Mouse (Mus musculus) intestine, postnatal 0 days (tissue): Measurements from ENCODE around the gene Cdhr4. TPM values are rescaled to one million over a fixed set of nuclear protein-coding genes. Genes with fewer than 3 reads are reported as not detected.

Experiments used
- ATAC-seq: fragments of 200-750 bp; cut with Nextera tagmentation; 2 replicates; pipeline ENCODE4 v1.8.0; 2017; ENCODE audit warnings: mild to moderate bottlenecking, moderate TSS enrichment, moderate library complexity
- H3K27ac ChIP-seq: fragments of 300-500 bp; sonication (generic); 2 replicates; pipeline ENCODE4 v1.5.1; 2014; ENCODE audit warnings: mild to moderate bottlenecking, low read depth, low read length, moderate library complexity
- H3K27me3 ChIP-seq: fragments of 300-500 bp; sonication (generic); replicated peaks from 2 replicates; pipeline ENCODE4 v1.6.1; 2014; ENCODE audit warnings: low read length, mixed read lengths; ENCODE audit not compliant: control insufficient read depth, insufficient read depth
- H3K36me3 ChIP-seq: fragments of 300-500 bp; sonication (generic); 2 replicates; pipeline ENCODE4 v1.6.1; 2014; ENCODE audit warnings: mild to moderate bottlenecking, moderate library complexity; ENCODE audit not compliant: control insufficient read depth, insufficient read depth
- H3K4me1 ChIP-seq: fragments of 300-500 bp; sonication (generic); replicated peaks from 2 replicates; pipeline ENCODE4 v1.6.1; 2014; ENCODE audit warnings: antibody characterized with exemption, low read length, mixed read lengths; ENCODE audit not compliant: control insufficient read depth, insufficient read depth
- H3K4me2 ChIP-seq: fragments of 300-500 bp; sonication (generic); replicated peaks from 2 replicates; pipeline ENCODE4 v1.6.1; 2014; ENCODE audit warnings: low read depth, mild to moderate bottlenecking, moderate library complexity
- H3K4me3 ChIP-seq: fragments of 300-500 bp; sonication (generic); 2 replicates; pipeline ENCODE4 v1.5.1; 2014; ENCODE audit warnings: low read depth, low read length
- H3K9ac ChIP-seq: fragments of 300-500 bp; sonication (generic); 2 replicates; pipeline ENCODE4 v1.6.1; 2014; ENCODE audit warnings: mild to moderate bottlenecking, low read depth, low read length
- H3K9me3 ChIP-seq: fragments of 300-500 bp; sonication (generic); 2 replicates; pipeline ENCODE4 v1.6.1; 2016; ENCODE audit warnings: mixed run types; ENCODE audit not compliant: control insufficient read depth
- CTCF ChIP-seq: sonication (generic); IDR thresholded peaks from 2 replicates; pipeline ENCODE4 v1.5.1; 2016; ENCODE audit warnings: low read depth, mild to moderate bottlenecking, control low read depth, antibody characterized with exemption, moderate library complexity
- WGBS: fragments of 180-500 bp; shearing (Covaris S2); extraction: QIAGEN DNeasy Blood & Tissue Kit; methylation state at CpG from one replicate; pipeline ENCODE4 v1.1.7; 2014; 5-methylcytosine and 5-hydroxymethylcytosine counted together
- polyA plus RNA-seq: library from polyadenylated mRNA; unstranded; fragments of >200 nt; fragmentation: Nextera tagmentation; extraction: Ambion mirVana; gene quantifications from 2 replicates; pipeline ENCODE4 v1.2.1, GENCODE M21; 2015

Gene Cdhr4
- polyA plus RNA-seq, 1 experiment from 2014 or later, result 1.6 TPM

DNA sequence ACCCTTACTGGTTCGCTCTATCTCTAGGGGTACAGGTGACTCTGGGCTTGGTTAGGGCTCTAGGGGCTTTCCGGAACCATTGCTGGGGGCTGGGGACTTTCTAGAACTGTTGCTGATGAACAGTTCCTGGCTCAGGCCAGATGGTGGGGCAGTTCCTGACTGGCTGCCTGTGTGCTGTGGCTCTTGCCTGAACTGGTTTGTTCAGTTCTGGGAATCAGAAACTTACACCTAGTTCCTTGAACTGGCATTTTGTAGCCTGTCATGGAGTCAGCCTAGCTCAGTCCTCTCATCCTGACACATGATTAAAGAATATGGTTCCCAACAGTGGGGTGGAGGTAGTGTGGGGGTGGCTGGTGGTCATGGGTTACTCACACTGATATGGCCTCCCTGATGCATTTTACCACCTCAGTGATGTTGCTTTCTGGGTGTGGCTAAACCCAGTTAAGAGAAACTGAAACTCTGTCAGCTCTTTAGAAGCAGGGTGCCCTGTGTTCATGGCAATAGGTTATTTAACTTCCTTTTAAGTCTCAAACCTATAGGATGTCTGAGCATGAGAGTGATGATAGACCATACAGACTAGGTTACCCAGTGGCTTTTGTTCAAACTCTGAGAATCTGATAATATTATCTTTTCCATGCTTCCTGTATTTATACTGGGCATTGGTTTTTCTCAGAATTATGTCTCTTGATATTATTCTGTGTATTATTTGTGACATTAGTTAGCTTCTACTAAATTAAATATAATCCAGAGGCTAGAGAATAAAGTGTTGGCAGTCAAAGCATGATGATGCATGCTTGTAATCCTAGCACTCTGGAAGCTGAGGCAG lies 43.2 kb downstream of the Cdhr4 start:
- WGBS, result 83% methylated on average over 2 of the region's 2 CpGs
- TF ChIP-seq CTCF, result peak; percentile 61
- Histone ChIP-seq H3K4me3 (no peak overlapping the region), H3K27ac (peak overlapping the region; percentile 73), H3K9ac (no peak overlapping the region), H3K9me3 (no peaks in the 10 kb centered on the region), H3K4me2 (no peak overlapping the region), H3K36me3 (peaks cover 52% of the 10 kb centered on the region), H3K27me3 (no peaks in the 10 kb centered on the region), H3K4me1 (no peaks in the 10 kb centered on the region)
- ATAC-seq, result peak; percentile 88

DNA sequence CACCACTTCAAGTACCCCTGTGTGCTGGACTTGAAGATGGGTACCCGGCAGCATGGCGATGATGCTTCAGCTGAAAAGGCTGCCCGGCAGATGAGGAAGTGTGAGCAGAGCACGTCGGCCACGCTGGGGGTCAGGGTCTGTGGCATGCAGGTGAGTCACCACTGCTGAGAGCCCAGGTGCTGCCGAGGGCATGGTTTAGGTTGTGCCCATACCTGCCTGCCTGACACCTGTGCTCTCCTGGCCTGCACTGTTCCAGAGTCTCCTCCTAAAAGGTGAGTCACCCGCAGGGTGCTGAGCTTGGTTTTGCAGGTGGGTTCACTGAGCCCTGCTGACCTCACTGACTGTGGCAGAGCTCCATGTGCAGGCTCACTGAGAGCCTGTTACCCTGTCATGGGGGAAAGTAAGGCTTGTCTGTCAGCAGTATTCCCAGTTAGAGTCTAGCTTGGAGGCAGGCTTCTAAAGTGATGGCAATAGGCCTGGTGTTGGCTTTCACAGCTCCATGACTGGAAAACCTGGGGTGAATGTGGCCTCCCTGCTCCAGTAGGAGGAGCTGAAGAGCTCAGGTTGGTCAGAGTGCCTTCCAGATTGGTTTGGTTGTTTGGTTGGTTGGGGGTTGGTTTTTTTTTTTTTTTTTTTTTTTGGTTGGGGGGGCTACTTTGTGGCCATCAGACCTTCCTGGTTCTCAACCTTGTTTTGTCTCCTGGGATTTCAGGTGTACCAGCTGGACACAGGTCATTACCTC lies 52.6 kb downstream of the Cdhr4 start:
- H3K4me1 ChIP-seq, result peaks cover 10% of the 10 kb centered on the region; the same call in 1 of the 2 replicates
- 93% methylated on average over 8 of the region's 8 CpGs for WGBS
- H3K9ac ChIP-seq, result no peak overlapping the region
- no peak overlapping the region for H3K4me3 ChIP-seq
- H3K27ac ChIP-seq, result no peak overlapping the region
- H3K36me3 ChIP-seq, result peaks cover 54% of the 10 kb centered on the region
- no peaks in the 10 kb centered on the region for H3K9me3 ChIP-seq
- H3K27me3 ChIP-seq, result no peaks in the 10 kb centered on the region
- H3K4me2 ChIP-seq, result no peak overlapping the region
- ATAC-seq, result no peak
- peak; percentile 48 for TF ChIP-seq CTCF

DNA sequence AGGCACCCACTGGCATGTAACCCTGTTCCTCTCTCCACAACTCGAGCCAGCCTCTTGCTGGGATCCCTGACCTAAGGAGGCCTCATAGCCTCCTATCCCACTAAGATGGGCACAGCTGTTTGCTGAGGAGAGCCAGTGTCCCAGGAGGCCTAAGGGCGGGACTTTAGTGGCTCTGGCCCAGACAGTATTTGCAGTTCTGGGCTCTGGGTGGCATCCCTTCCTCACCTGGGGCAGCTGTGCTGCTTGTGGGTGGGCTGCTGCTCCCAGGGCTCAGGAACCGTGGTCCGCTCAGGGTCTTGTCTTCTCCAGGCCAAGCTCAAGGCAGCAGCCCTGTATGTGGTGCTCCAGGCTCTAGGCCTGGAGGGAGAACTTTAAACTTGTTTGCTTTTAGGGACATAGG lies 54.3 kb downstream of the Cdhr4 start:
- no peak overlapping the region for H3K4me3 ChIP-seq
- H3K27me3 ChIP-seq, result no peaks in the 10 kb centered on the region
- H3K27ac ChIP-seq, result no peak overlapping the region
- WGBS, result 85% methylated on average over 4 of the region's 4 CpGs
- 0 out of 2 replicates have a peak overlapping the region, but pooled peaks have one; percentile 3 for H3K9ac ChIP-seq
- H3K9me3 ChIP-seq, result no peaks in the 10 kb centered on the region
- peaks cover 15% of the 10 kb centered on the region; the same call in 1 of the 2 replicates for H3K4me1 ChIP-seq
- ATAC-seq, result no peak
- no peak overlapping the region for H3K4me2 ChIP-seq
- TF ChIP-seq CTCF, result no peak
- H3K36me3 ChIP-seq, result peaks cover 52% of the 10 kb centered on the region

DNA sequence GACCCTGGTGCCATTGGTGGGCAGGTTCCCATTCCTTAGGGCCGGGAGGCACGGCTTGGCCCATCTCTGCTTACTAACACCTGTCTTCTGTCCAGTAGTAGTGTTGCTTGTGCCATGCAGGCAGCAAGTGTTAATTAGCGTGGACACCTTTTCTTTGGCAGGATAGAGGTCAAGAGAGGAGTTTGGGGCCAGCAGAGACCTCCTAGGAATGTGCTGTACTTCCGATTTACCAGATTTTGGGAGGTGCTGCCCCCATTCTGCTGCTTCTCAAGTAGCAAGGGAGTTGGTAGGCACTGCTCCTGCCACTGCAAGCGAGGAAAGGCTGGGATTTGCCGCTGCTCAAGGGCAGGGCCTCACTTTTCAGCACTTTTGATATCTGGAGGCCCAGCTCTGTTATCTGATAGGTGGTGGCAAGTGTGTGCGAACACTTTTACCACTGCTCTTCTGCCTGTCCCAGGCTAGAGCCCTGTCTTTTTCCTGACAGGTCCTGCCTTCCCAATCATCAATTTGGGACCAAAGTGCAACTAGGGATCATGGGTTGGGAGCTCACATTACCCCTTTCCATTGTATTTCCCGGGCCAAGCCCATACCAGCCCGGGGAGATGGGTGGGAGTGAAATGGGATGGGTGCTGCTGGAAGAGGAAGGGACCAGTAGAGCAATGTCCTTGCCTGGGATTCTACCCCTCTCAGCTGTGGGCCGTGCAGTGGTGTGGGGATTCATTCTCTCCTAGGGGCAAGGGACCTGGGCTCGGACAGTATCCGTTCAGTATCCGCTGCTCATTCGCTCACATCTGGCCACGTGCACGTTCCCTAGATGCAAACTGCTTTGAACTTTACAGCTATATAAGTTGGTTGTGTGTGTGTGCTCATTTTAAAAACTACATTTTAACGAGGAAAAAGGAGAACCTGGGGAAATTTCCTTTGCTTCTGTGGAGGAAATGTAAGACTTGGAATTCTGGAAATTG lies 55.6 kb downstream of the Cdhr4 start:
- Histone ChIP-seq H3K4me3 (peak overlapping the region; percentile 56), H3K27ac (peak overlapping the region; percentile 88), H3K27me3 (no peaks in the 10 kb centered on the region), H3K36me3 (peaks cover 47% of the 10 kb centered on the region), H3K9ac (peak overlapping the region; percentile 50), H3K4me1 (peaks cover 15% of the 10 kb centered on the region; the same call in 1 of the 2 replicates), H3K9me3 (no peaks in the 10 kb centered on the region), H3K4me2 (peak overlapping the region; percentile 71)
- peak; percentile 16; the same call in 1 of the 2 replicates for TF ChIP-seq CTCF
- ATAC-seq, result no peak
- WGBS, result 40% methylated on average over 17 of the region's 17 CpGs

GRCm38 (mm10) chr9:108048566-108048955 lies 56.3 kb downstream of the Cdhr4 start:
- peak; percentile 5; the same call in 1 of the 2 replicates for ATAC-seq
- peaks cover 45% of the 10 kb centered on the region for H3K36me3 ChIP-seq
- H3K4me3 ChIP-seq, result peak overlapping the region; percentile 56
- peak overlapping the region; percentile 50 for H3K9ac ChIP-seq
- no peaks in the 10 kb centered on the region for H3K9me3 ChIP-seq
- peak overlapping the region; percentile 71 for H3K4me2 ChIP-seq
- H3K27me3 ChIP-seq, result no peaks in the 10 kb centered on the region
- H3K27ac ChIP-seq, result peak overlapping the region; percentile 88
- under 1% methylated on average over 19 of the region's 19 CpGs for whole genome bisulfite sequencing
- H3K4me1 ChIP-seq, result peaks cover 15% of the 10 kb centered on the region; the same call in 1 of the 2 replicates
- TF ChIP-seq CTCF, result no peak
